Mouse (Mus musculus) CH12F3 (cell line): ENCODE results near the gene Fbxo41.

Source experiments
- in situ Hi-C: fragments of 300-500 bp; cut with MboI; formaldehyde crosslinking; loops from 2 replicates; pipeline ENCODE4 v1.14.3; 2020; ENCODE audit warnings: low sequenced_read_pairs

Fbxo41 gene

DNA sequence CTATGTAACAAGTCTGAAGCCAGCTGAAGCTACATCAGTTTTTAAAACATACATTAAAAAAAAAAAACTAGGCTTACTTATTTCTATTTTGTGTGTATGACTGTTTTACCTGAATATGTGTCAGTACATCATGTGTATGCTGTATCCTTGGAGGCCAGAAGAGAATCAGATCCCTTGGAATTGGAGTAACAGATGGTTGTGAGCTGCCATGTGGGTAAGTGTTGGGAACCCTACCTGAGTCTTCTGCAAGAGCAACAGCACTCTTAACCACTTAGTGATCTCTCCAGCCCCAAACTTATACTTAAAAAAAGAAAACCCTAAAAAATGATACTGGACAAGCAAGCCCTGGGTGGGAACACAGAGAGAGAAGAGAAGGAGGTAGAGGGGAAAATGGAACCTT is 5.8 kb downstream of the Fbxo41 start:
- in situ Hi-C loops, result no loop called here

GRCm38 (mm10) chr6:85491606-85492005 is 11.2 kb downstream of the Fbxo41 start:
- in situ Hi-C loops, result no loop called here

GRCm38 (mm10) chr6:85490252-85490651 is 12.5 kb downstream of the Fbxo41 start:
- in situ Hi-C loops, result no loop called here

- in situ Hi-C loops, result no loop called here
These were observed 13.1 kb downstream of the Fbxo41 start for GRCm38 (mm10) chr6:85489717-85490116.

DNA sequence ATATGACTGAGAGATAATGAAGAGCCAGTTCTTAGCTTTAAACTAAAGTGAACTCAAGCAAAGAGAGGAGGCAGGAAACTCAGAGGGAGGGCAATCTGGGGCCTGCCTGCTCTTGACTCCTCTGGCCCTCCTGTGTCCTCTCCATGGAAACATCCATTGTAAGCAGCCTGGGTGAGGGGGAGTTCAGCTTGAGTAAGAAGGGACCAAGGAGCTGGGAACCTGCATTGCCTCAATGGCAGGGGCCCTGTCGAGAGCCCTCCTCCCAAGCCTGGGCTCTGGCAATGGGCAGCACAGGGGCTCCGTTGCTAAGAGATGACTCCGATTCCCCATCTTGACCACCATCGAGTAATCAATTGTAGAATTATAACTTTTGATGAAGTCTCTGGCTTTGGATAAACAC is 14.3 kb downstream of the Fbxo41 start:
- in situ Hi-C loops, result no loop called here

- in situ Hi-C loops, result no loop called here
These were observed 17.1 kb downstream of the Fbxo41 start for GRCm38 (mm10) chr6:85485738-85486137.

- in situ Hi-C loops, result no loop called here
These were observed 18.7 kb downstream of the Fbxo41 start for GRCm38 (mm10) chr6:85483843-85484721.

DNA sequence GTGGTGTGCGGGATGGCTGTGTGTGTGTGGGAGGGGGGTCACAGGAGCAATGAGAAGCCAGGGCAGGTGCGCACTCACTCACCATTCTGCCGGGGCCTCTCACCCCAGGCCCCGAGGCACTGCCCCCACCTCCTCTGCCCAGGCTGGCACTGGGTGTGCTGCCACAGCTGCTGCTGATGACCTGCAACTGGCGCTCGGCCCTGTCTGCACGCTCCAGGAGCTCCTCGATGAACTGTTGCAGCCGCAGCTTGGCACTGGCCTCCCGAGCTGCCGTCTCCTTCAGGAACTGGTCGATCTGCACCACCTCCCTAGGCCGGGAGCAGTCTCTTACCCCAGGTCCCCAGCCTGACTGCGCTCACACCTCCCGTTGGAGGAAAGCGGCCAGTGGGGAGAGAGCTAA is 22.1 kb downstream of the Fbxo41 start:
- in situ Hi-C loops, result no loop called here

- in situ Hi-C loops, result no loop called here
These were observed 22.8 kb downstream of the Fbxo41 start for GRCm38 (mm10) chr6:85479979-85480378.

DNA sequence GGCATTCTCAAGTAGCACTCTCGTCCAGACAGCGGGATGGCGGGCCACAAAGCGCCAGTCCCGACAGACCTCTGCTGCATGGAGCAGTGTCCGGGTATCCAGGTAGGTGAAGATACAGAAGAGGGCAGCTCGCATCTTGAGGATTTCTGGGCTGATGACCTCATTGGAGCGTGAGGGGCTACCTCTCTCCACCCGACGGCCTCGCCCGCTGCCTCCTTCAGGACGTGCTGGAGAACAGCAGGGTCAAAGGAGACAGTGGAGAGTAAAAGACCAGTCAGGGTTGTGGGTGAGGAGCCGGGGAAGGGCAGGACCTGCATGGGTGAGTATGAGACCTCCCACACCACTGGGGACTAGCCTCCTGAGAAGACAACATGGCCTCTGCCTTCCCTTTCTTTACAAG is 24.4 kb downstream of the Fbxo41 start:
- in situ Hi-C loops, result no loop called here

DNA sequence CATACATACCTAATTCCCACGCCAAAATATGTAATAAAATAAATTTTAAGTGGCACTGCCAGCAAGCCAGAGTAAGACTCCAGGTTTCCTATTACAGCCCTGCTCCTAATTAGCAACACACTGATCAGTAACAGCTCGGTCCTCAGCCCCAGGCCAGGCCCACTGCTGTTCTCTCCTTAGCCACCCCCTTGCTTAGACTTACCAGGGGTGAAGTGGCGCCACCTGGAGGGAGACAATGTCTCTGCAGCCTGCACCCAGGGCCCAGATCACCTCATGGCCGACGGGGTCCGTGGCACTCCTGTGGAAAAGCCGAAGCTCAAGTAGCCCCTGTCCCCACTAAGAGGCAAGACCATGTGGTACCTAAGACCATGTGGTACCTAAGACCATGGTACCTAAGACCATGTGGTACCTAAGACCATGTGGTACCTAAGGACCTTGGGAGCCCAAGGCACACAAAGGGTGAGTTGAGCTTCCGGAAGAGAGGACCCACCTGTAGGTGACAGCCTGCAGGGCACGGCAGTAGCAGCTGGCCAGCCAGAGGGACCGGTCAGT is 25.4 kb downstream of the Fbxo41 start:
- in situ Hi-C loops, result no loop called here

DNA sequence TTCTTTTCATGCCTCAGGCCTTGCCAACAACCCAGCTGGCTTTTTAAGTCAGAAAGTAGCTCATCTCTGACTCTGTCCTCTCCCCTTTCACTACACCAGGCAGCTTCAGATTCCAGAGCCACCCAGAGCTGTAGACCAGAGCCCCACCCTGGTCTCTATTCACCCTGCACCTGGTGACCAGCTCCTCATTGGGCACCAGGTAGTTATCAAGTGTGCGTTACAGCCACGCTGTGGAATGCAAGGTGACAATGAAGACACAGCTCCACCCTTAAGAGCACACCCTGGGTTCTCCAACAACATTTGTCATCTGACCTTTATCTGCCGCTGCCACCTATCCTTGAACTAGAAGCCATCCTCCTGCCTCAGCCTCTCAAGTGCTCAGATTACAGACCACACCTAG is 27.2 kb downstream of the Fbxo41 start:
- in situ Hi-C loops, result no loop called here

GRCm38 (mm10) chr6:85472542-85472941 is 30.3 kb downstream of the Fbxo41 start:
- in situ Hi-C loops, result no loop called here

DNA sequence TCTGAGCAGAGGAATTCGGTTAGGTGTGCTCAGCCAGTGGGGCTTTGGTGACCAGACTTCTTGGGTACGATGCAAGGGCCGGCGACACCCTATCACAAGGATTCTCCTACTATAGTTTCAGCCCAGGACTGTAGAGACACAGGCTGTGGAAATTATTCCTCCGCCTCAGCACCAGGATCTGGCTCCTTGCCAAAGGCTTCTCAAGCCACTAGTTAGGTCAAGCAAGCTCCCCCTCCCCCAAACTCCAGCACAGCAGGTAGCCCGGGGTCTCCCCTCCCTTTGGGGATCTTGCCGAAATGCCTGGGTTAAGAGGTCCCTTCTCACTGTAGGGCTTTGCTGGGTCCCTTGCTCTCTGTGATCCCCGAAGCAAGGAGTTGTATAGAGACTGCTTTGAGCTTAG is 30.8 kb downstream of the Fbxo41 start:
- in situ Hi-C loops, result no loop called here

DNA sequence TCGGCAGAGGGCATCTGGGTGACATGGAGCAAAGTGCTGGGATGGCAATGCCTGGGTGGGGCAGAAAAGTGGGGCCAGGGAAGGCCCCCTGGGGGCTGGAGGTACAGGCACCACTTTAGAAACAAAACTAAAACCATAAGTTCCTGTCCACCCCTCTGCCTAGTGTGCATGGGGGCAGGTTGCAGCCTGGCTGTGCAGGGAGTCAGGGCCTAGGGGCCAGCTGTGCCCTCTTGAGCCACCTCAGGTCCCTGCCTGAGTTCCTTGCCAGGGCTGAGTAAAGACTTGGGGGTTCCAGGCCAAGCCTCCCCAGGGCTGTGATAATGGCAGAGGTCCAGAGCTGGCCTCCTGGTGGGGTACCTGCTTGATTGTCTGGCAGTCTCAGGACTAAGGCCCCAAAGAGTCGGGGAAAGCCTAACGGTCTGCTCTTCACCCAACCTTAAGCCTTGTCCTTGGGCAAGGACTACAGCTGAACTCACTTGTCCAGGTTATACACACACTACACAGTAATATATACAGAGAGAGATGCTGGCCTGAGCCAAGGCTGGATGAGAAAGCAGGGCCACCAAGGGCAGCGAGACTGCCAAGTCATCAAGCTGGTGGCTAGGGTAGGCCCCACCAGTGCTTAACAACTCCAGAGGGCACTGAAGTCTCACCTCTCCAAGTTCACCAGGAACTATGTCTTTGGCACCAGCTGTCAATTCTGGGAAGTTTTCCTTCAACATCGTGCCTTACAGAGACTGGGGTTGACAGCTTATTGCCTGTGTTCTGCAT is 32.9 kb downstream of the Fbxo41 start:
- in situ Hi-C loops, result no loop called here

DNA sequence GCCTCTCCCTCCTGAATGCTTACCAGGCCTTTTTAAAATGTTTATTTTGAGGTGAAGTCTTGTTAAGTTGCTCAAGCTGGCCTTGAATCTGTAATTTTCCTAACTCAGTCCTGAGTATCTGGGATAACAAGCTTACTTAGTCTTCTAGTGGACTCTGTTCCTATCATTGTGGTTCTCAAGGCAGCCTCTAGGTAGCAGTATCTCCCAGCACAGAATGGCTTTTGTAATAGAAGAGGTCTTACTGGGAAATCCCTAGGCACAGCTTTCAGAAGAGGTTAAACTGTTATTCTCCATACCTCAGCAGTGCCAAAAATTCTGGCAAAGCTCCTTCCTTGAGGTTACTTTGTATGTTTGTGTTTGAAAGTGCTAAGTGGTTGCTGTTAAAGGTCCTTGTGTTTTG is 37.4 kb downstream of the Fbxo41 start:
- in situ Hi-C loops, result no loop called here

GRCm38 (mm10) chr6:85459621-85460020 is 43.2 kb downstream of the Fbxo41 start:
- in situ Hi-C loops, result no loop called here

DNA sequence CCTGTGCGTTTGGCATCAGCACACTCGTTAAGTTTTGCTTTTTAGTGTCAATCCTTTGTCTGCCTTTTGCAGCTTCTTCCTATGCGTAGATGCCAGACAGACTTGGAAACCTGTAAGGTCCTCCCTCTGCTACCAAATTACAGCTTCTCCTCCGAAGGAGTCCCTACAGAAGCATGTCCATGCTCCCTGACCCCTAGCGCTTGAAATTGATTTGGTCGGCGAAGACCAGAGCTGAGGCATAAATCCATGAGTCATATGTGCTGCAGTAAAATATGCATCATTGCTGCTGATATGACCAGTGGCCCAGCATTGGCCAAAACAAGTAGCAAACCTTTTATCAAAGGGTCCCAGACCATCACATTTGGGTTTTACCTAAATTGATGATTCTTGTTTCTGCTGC is 50.0 kb downstream of the Fbxo41 start:
- in situ Hi-C loops, result no loop called here

GRCm38 (mm10) chr6:85452411-85452665 is 50.5 kb downstream of the Fbxo41 start:
- in situ Hi-C loops, result no loop called here

- in situ Hi-C loops, result no loop called here
These were observed 51.0 kb downstream of the Fbxo41 start, which contains the start of gene Pradc1 for GRCm38 (mm10) chr6:85451664-85452410. Pradc1 (minus strand) TSS chr6:85451970.
